Mouse (Mus musculus) liver, postnatal 0 days (tissue): ENCODE data around the gene Cacna1i.

Experiments
- CTCF ChIP-seq: sonication (generic); IDR thresholded peaks from 2 replicates; pipeline ENCODE4 v1.5.1; 2016; ENCODE audit warnings: antibody characterized with exemption, low read depth
- EP300 ChIP-seq: IDR thresholded peaks from 2 replicates; pipeline ENCODE4 v1.6.1; 2016; ENCODE audit warnings: antibody characterized with exemption, low read depth, mild to moderate bottlenecking

- no peak for TF ChIP-seq CTCF
- TF ChIP-seq EP300 = no peak
Measured at GRCm38 (mm10) chr15:80362509-80363172, 75.6 kb downstream of the Cacna1i start.
